25 mouse cellular contexts compared by ENCODE assay signal in genomic region chr1:155112118-155112517, GRCm38 (mm10). TPM values are rescaled to one million over a fixed set of nuclear protein-coding genes. Genes with fewer than 3 reads are reported as not detected.
A peak's percentile ranks its signal among the peaks of the same experiment; 100 is the strongest.
DNase-seq lines count a peak whose midpoint lies in the region; ATAC-seq and TF ChIP-seq lines count a peak whose summit lies in the region.
"Had no signal": no experiment of that assay in that cellular context is flagged by ENCODE, and none has a peak within 500 bp of the region (broad histone marks: within the 10 kb centered on the region; RNA-seq: fewer than 3 reads in every experiment).

No protein-coding gene starts in this region.

- peak; percentile 39; the same call in 1 of the 2 replicates for ATAC-seq in forebrain, embryonic 12.5 days (ENCODE audit: low FRiP score)
- no peak for ATAC-seq in forebrain, postnatal 0 days
- peak; percentile 25; the same call in 1 of the 2 replicates for ATAC-seq in heart, embryonic 15.5 days (replicated peaks; ENCODE audit: insufficient number of reproducible peaks, insufficient read depth, low FRiP score, low read depth)
- ATAC-seq in kidney, postnatal 0 days (replicated peaks; ENCODE audit: low FRiP score, low read depth): peak; percentile 43; the same call in 1 of the 2 replicates
- ATAC-seq in midbrain, embryonic 15.5 days (replicated peaks): no peak
- no peak for ATAC-seq in midbrain, embryonic 16.5 days
- ATAC-seq: intestine, embryonic 16.5 days; liver, embryonic 12.5 days; lung, postnatal 0 days had no signal

- DNase-seq in forebrain, postnatal 0 days: no peak
- DNase-seq in heart, postnatal 4 days: no peak
- DNase-seq in kidney, postnatal 0 days (ENCODE audit: low spot score): no peak
- DNase-seq in kidney, adult 11 months: no peak
- DNase-seq: adrenal gland, adult 8-10 months; cerebellum, adult 2 months; cerebellum, postnatal 14 days; kidney, postnatal 36 days; lung, adult 18-20 months; lung, postnatal 4 days; right cerebral cortex, postnatal 4 days; thymus, postnatal 4 days had no signal

- 13% methylated on average over 4 of the region's 4 CpGs for WGBS in forebrain, embryonic 12.5 days
- 19% methylated on average over 4 of the region's 4 CpGs for WGBS in forebrain, postnatal 0 days
- WGBS in heart, embryonic 15.5 days: 48% methylated on average over 4 of the region's 4 CpGs
- WGBS in kidney, postnatal 0 days: 29% methylated on average over 4 of the region's 4 CpGs
- 40% methylated on average over 4 of the region's 4 CpGs for WGBS in midbrain, embryonic 15.5 days
- 33% methylated on average over 4 of the region's 4 CpGs for WGBS in midbrain, embryonic 16.5 days

- H3K4me2 ChIP-seq in forebrain, embryonic 12.5 days: no peak overlapping the region
- H3K4me2 ChIP-seq in forebrain, postnatal 0 days (ENCODE audit: low read depth): no peak overlapping the region
- H3K4me2 ChIP-seq in heart, embryonic 15.5 days: no peak overlapping the region
- no peak overlapping the region for H3K4me2 ChIP-seq in kidney, postnatal 0 days (ENCODE audit: low read length)
- H3K4me2 ChIP-seq in midbrain, embryonic 15.5 days: no peak overlapping the region
- no peak overlapping the region for H3K4me2 ChIP-seq in midbrain, embryonic 16.5 days (ENCODE audit: low read length)
- H3K4me2 ChIP-seq: limb, embryonic 13.5 days; liver, embryonic 12.5 days; neural tube, embryonic 13.5 days had no signal

- H3K36me3 ChIP-seq in forebrain, embryonic 12.5 days (replicated peaks): no peaks in the 10 kb centered on the region
- no peaks in the 10 kb centered on the region for H3K36me3 ChIP-seq in forebrain, postnatal 0 days (ENCODE audit: insufficient read depth)
- no peaks in the 10 kb centered on the region for H3K36me3 ChIP-seq in heart, embryonic 15.5 days
- no peaks in the 10 kb centered on the region for H3K36me3 ChIP-seq in kidney, postnatal 0 days (ENCODE audit: insufficient read depth, low read length)
- H3K36me3 ChIP-seq in midbrain, embryonic 15.5 days (replicated peaks): no peaks in the 10 kb centered on the region
- H3K36me3 ChIP-seq in midbrain, embryonic 16.5 days (ENCODE audit: control insufficient read depth, insufficient read depth, low read length): no peaks in the 10 kb centered on the region
- H3K36me3 ChIP-seq: G1E; limb, embryonic 13.5 days; liver, embryonic 12.5 days; neural tube, embryonic 13.5 days had no signal

- H3K9ac ChIP-seq in forebrain, embryonic 12.5 days: no peak overlapping the region
- H3K9ac ChIP-seq in forebrain, postnatal 0 days: no peak overlapping the region
- no peak overlapping the region for H3K9ac ChIP-seq in heart, embryonic 15.5 days
- no peak overlapping the region for H3K9ac ChIP-seq in kidney, postnatal 0 days (ENCODE audit: low read depth, low read length)
- H3K9ac ChIP-seq in midbrain, embryonic 15.5 days: no peak overlapping the region
- H3K9ac ChIP-seq in midbrain, embryonic 16.5 days (ENCODE audit: low read depth, low read length): no peak overlapping the region
- H3K9ac ChIP-seq: limb, embryonic 13.5 days; liver, embryonic 12.5 days; neural tube, embryonic 13.5 days had no signal

- no peaks in the 10 kb centered on the region for H3K9me3 ChIP-seq in forebrain, embryonic 12.5 days
- no peaks in the 10 kb centered on the region for H3K9me3 ChIP-seq in forebrain, postnatal 0 days (ENCODE audit: low read length)
- no peaks in the 10 kb centered on the region for H3K9me3 ChIP-seq in heart, embryonic 15.5 days (replicated peaks)
- H3K9me3 ChIP-seq in kidney, postnatal 0 days (replicated peaks; ENCODE audit: low read length): no peaks in the 10 kb centered on the region
- no peaks in the 10 kb centered on the region for H3K9me3 ChIP-seq in midbrain, embryonic 15.5 days
- no peaks in the 10 kb centered on the region for H3K9me3 ChIP-seq in midbrain, embryonic 16.5 days (replicated peaks; ENCODE audit: control insufficient read depth, low read length, poor library complexity, severe bottlenecking)
- H3K9me3 ChIP-seq: limb, embryonic 13.5 days; liver, embryonic 12.5 days; megakaryocyte, embryonic 14.5 days; neural tube, embryonic 13.5 days had no signal

- no peak overlapping the region for H3K27ac ChIP-seq in forebrain, embryonic 12.5 days
- H3K27ac ChIP-seq in forebrain, postnatal 0 days (ENCODE audit: low read depth, low read length): no peak overlapping the region
- no peak overlapping the region for H3K27ac ChIP-seq in heart, embryonic 15.5 days
- no peak overlapping the region for H3K27ac ChIP-seq in kidney, postnatal 0 days
- H3K27ac ChIP-seq in midbrain, embryonic 15.5 days: 0 out of 2 replicates have a peak overlapping the region, but pooled peaks have one; percentile 16
- no peak overlapping the region for H3K27ac ChIP-seq in midbrain, embryonic 16.5 days (ENCODE audit: low read length)
- H3K27ac ChIP-seq: limb, embryonic 13.5 days; liver, embryonic 12.5 days; neural tube, embryonic 13.5 days; stomach, postnatal 0 days had no signal

- TF ChIP-seq CTCF in forebrain, postnatal 0 days (IDR thresholded peaks at IDR 0.05; ENCODE audit: low read depth): no peak
- TF ChIP-seq CTCF in kidney, postnatal 0 days (IDR thresholded peaks at IDR 0.05; ENCODE audit: low read depth): no peak

- peaks cover 33% of the 10 kb centered on the region for H3K27me3 ChIP-seq in forebrain, embryonic 12.5 days
- no peaks in the 10 kb centered on the region for H3K27me3 ChIP-seq in forebrain, postnatal 0 days (ENCODE audit: insufficient read depth, low read length)
- no peaks in the 10 kb centered on the region for H3K27me3 ChIP-seq in heart, embryonic 15.5 days
- H3K27me3 ChIP-seq in kidney, postnatal 0 days (ENCODE audit: insufficient read depth, low read length): no peaks in the 10 kb centered on the region
- H3K27me3 ChIP-seq in midbrain, embryonic 15.5 days (replicated peaks): no peaks in the 10 kb centered on the region
- no peaks in the 10 kb centered on the region for H3K27me3 ChIP-seq in midbrain, embryonic 16.5 days (ENCODE audit: control insufficient read depth, insufficient read depth, low read depth, low read length)
- H3K27me3 ChIP-seq: limb, embryonic 13.5 days; neural tube, embryonic 13.5 days had no signal

- H3K4me3 ChIP-seq in forebrain, embryonic 12.5 days (replicated peaks): no peak overlapping the region
- H3K4me3 ChIP-seq in forebrain, postnatal 0 days (ENCODE audit: low read depth, low read length): no peak overlapping the region
- no peak overlapping the region for H3K4me3 ChIP-seq in heart, embryonic 15.5 days
- H3K4me3 ChIP-seq in kidney, postnatal 0 days (replicated peaks; ENCODE audit: low read depth, low read length): no peak overlapping the region
- no peak overlapping the region for H3K4me3 ChIP-seq in midbrain, embryonic 15.5 days
- H3K4me3 ChIP-seq in midbrain, embryonic 16.5 days (ENCODE audit: low read depth, low read length): no peak overlapping the region
- H3K4me3 ChIP-seq: erythroblast, embryonic 14.5 days; limb, embryonic 13.5 days; liver, embryonic 12.5 days; neural tube, embryonic 13.5 days had no signal

- H3K4me1 ChIP-seq in forebrain, embryonic 12.5 days: peaks cover 55% of the 10 kb centered on the region
- H3K4me1 ChIP-seq in forebrain, postnatal 0 days (ENCODE audit: insufficient read depth): peaks cover 13% of the 10 kb centered on the region
- H3K4me1 ChIP-seq in heart, embryonic 15.5 days (replicated peaks): peaks cover 37% of the 10 kb centered on the region
- H3K4me1 ChIP-seq in kidney, postnatal 0 days (replicated peaks; ENCODE audit: insufficient read depth, low read length): 0 out of 2 replicates have a peak, but pooled peaks cover 6% of the 10 kb centered on the region
- peaks cover 34% of the 10 kb centered on the region for H3K4me1 ChIP-seq in midbrain, embryonic 15.5 days
- peaks cover 31% of the 10 kb centered on the region for H3K4me1 ChIP-seq in midbrain, embryonic 16.5 days (ENCODE audit: control insufficient read depth, insufficient read depth, low read length)

RNA-seq across cellular contexts. Expression of gene Ier5, which starts 12.7 kb away (rescaled TPM):
- 15.2 and 19.2 TPM in 2 replicates for polyA plus RNA-seq in forebrain, embryonic 12.5 days (2016; fragmentation: Nextera tagmentation; extraction: Ambion mirVana)
- 46.0 and 47.6 TPM in 2 replicates for total RNA-seq in forebrain, postnatal 0 days (2014; rRNA removed)
- 9.4 and 11.6 TPM in 2 replicates for polyA plus RNA-seq in forebrain, postnatal 0 days (2015; fragmentation: Nextera tagmentation; extraction: Ambion mirVana)
- polyA plus RNA-seq in heart, embryonic 15.5 days (2015; fragmentation: Nextera tagmentation; extraction: Ambion mirVana): 5.0 and 5.5 TPM in 2 replicates
- 10 to 100 TPM; 26.1 to 26.6 TPM for total RNA-seq in heart, postnatal 4 days (2021)
- polyA plus RNA-seq in kidney, postnatal 0 days (2015; fragmentation: Nextera tagmentation; extraction: Ambion mirVana): 8.0 and 11.4 TPM in 2 replicates
- 7.2 and 9.4 TPM in 2 replicates for polyA plus RNA-seq in midbrain, embryonic 15.5 days (2015; fragmentation: Nextera tagmentation; extraction: Ambion mirVana)
- 4.8 and 4.9 TPM in 2 replicates for polyA plus RNA-seq in midbrain, embryonic 16.5 days (2015; fragmentation: Nextera tagmentation; extraction: Ambion mirVana)

RNA-seq across cellular contexts. Expression of gene Mr1, which starts 34.5 kb away (rescaled TPM):
- 0.85 and 1.3 TPM in 2 replicates for polyA plus RNA-seq in forebrain, embryonic 12.5 days (2016; fragmentation: Nextera tagmentation; extraction: Ambion mirVana)
- total RNA-seq in forebrain, postnatal 0 days (2014; rRNA removed): 2.8 and 5.1 TPM in 2 replicates
- 2.0 and 2.6 TPM in 2 replicates for polyA plus RNA-seq in forebrain, postnatal 0 days (2015; fragmentation: Nextera tagmentation; extraction: Ambion mirVana)
- polyA plus RNA-seq in heart, embryonic 15.5 days (2015; fragmentation: Nextera tagmentation; extraction: Ambion mirVana): 6.6 and 7.1 TPM in 2 replicates
- total RNA-seq in heart, postnatal 4 days (2021): 1 to 10 TPM; 8.8 to 9.4 TPM
- polyA plus RNA-seq in kidney, postnatal 0 days (2015; fragmentation: Nextera tagmentation; extraction: Ambion mirVana): 7.4 and 7.9 TPM in 2 replicates
- polyA plus RNA-seq in midbrain, embryonic 15.5 days (2015; fragmentation: Nextera tagmentation; extraction: Ambion mirVana): 0.71 and 1.2 TPM in 2 replicates
- polyA plus RNA-seq in midbrain, embryonic 16.5 days (2015; fragmentation: Nextera tagmentation; extraction: Ambion mirVana): 1.3 and 1.6 TPM in 2 replicates
- polyA plus RNA-seq: erythroblast, embryonic 14.5 days had no signal

RNA-seq across cellular contexts. Expression of gene Stx6, which starts 46.4 kb away (rescaled TPM):
- 113 and 124 TPM in 2 replicates for polyA plus RNA-seq in forebrain, embryonic 12.5 days (2016; fragmentation: Nextera tagmentation; extraction: Ambion mirVana)
- 120 and 122 TPM in 2 replicates for total RNA-seq in forebrain, postnatal 0 days (2014; rRNA removed)
- polyA plus RNA-seq in forebrain, postnatal 0 days (2015; fragmentation: Nextera tagmentation; extraction: Ambion mirVana): 89.2 and 97.5 TPM in 2 replicates
- polyA plus RNA-seq in heart, embryonic 15.5 days (2015; fragmentation: Nextera tagmentation; extraction: Ambion mirVana): 47.7 and 57.0 TPM in 2 replicates
- 10 to 100 TPM; 53.0 to 56.5 TPM for total RNA-seq in heart, postnatal 4 days (2021)
- 57.1 and 59.9 TPM in 2 replicates for polyA plus RNA-seq in kidney, postnatal 0 days (2015; fragmentation: Nextera tagmentation; extraction: Ambion mirVana)
- polyA plus RNA-seq in midbrain, embryonic 15.5 days (2015; fragmentation: Nextera tagmentation; extraction: Ambion mirVana): 114 and 118 TPM in 2 replicates
- polyA plus RNA-seq in midbrain, embryonic 16.5 days (2015; fragmentation: Nextera tagmentation; extraction: Ambion mirVana): 94.0 and 111 TPM in 2 replicates

Comparison
In these comparisons a context has a peak if more than half of its experiments do, and no peak if none do; other contexts are left out.
1. ATAC-seq: peak in forebrain, embryonic 12.5 days (single experiment), heart, embryonic 15.5 days (single experiment) and kidney, postnatal 0 days (single experiment); none in forebrain, postnatal 0 days (single experiment), midbrain, embryonic 15.5 days (single experiment) and midbrain, embryonic 16.5 days (single experiment).